Comparison of ENCODE assay signal across 8 mouse cellular contexts in genomic region chrX:7947900-7948492, GRCm38 (mm10). TPM values are rescaled to one million over a fixed set of nuclear protein-coding genes. Genes with fewer than 3 reads are reported as not detected.
DNase-seq lines count a peak whose midpoint lies in the region; ATAC-seq lines count a peak whose summit lies in the region.

No protein-coding gene starts in this region.

- peak; percentile 98 for ATAC-seq in megakaryocyte progenitor cell, adult 5-6 weeks (replicated peaks; ENCODE audit: poor library complexity)

- peak; percentile 98 for DNase-seq in adipocyte (ENCODE audit: low spot score)
- DNase-seq in embryo, embryonic 10 days (ENCODE audit: low spot score) = peak; percentile 94
- peak; percentile 84 for DNase-seq in gastrocnemius, postnatal 10 days
- DNase-seq in induced T-regulatory cell, adult 2 months (ENCODE audit: low read depth) = peak; percentile 94
- DNase-seq in left cerebral cortex, adult 9 months (ENCODE audit: low spot score in 2 of 2) = peak; percentile 94 to 96
- DNase-seq in right cerebral cortex, postnatal 14 days = peak; percentile 90
- peak; percentile 87 to 94 for DNase-seq in urinary bladder, postnatal 36 days (ENCODE audit: low spot score in 2 of 2)

RNA-seq across cellular contexts. Expression of gene Hdac6, which starts 0.3 kb away (rescaled TPM):
- total RNA-seq in gastrocnemius, postnatal 10 days (2021) = 1 to 10 TPM; 6.4 to 8.0 TPM
- 9.2 and 10.4 TPM in 2 replicates for total RNA-seq in megakaryocyte progenitor cell, adult 5-6 weeks (2015)
- total RNA-seq in megakaryocyte progenitor cell, adult 5-6 weeks (2017) = 6.5 and 7.6 TPM in 2 replicates

RNA-seq across cellular contexts. Expression of gene Eras, which starts 19.6 kb away (rescaled TPM):
- total RNA-seq in gastrocnemius, postnatal 10 days (2021) = not detected
- total RNA-seq in megakaryocyte progenitor cell, adult 5-6 weeks (2015) = not detected in 2 replicates
- total RNA-seq in megakaryocyte progenitor cell, adult 5-6 weeks (2017) = not detected in 2 replicates

RNA-seq across cellular contexts. Expression of gene Pcsk1n, which starts 28.4 kb away (rescaled TPM):
- total RNA-seq in gastrocnemius, postnatal 10 days (2021) = under 1 TPM; 0.16 to 0.52 TPM
- not detected in 2 replicates for total RNA-seq in megakaryocyte progenitor cell, adult 5-6 weeks (2015)
- not detected in 2 replicates for total RNA-seq in megakaryocyte progenitor cell, adult 5-6 weeks (2017)

RNA-seq across cellular contexts. Expression of gene Gata1, which starts 29.9 kb away (rescaled TPM):
- total RNA-seq in gastrocnemius, postnatal 10 days (2021) = under 1 TPM; 0.12 to 0.41 TPM
- 10.7 and 26.3 TPM in 2 replicates for total RNA-seq in megakaryocyte progenitor cell, adult 5-6 weeks (2015)
- total RNA-seq in megakaryocyte progenitor cell, adult 5-6 weeks (2017) = 8.7 and 20.8 TPM in 2 replicates

RNA-seq across cellular contexts. Expression of gene Gm10490, which starts 38.7 kb away (rescaled TPM):
- total RNA-seq in gastrocnemius, postnatal 10 days (2021) = not detected
- not detected in 2 replicates for total RNA-seq in megakaryocyte progenitor cell, adult 5-6 weeks (2015)
- not detected in 2 replicates for total RNA-seq in megakaryocyte progenitor cell, adult 5-6 weeks (2017)

Comparison
In these comparisons a context has a peak if more than half of its experiments do, and no peak if none do; other contexts are left out.
1. Peak in every context shown above with its lines: DNase-seq and ATAC-seq.